Mouse (Mus musculus) forebrain, embryonic 14.5 days (tissue): Measurements from ENCODE around the gene Naa25. TPM values are rescaled to one million over a fixed set of nuclear protein-coding genes. Genes with fewer than 3 reads are reported as not detected.

Experiments
- ATAC-seq: fragments of 200-750 bp; cut with Nextera tagmentation; 2 replicates; pipeline ENCODE4 v1.8.0; 2017; ENCODE audit warnings: mild to moderate bottlenecking, moderate library complexity
- DNase-seq: peaks from one replicate; pipeline ENCODE4 v3.0.0-alpha.2; 2015; ENCODE audit warnings: low spot score
- H3K27ac ChIP-seq: fragments of 300-500 bp; sonication (generic); 2 replicates; pipeline ENCODE4 v1.5.1; 2014; ENCODE audit warnings: low read depth, mild to moderate bottlenecking, control low read depth, low read length, moderate library complexity
- H3K27me3 ChIP-seq: fragments of 300-500 bp; sonication (generic); replicated peaks from 2 replicates; pipeline ENCODE4 v1.6.1; 2014; ENCODE audit warnings: low read length, control low read depth, mixed read lengths; ENCODE audit not compliant: control insufficient read depth, insufficient read depth
- H3K36me3 ChIP-seq: fragments of 300-500 bp; sonication (generic); 2 replicates; pipeline ENCODE4 v1.6.1; 2014; ENCODE audit warnings: low read length, control low read depth; ENCODE audit not compliant: control insufficient read depth, insufficient read depth
- H3K4me1 ChIP-seq: fragments of 300-500 bp; sonication (generic); 2 replicates; pipeline ENCODE4 v1.6.1; 2014; ENCODE audit warnings: antibody characterized with exemption, low read length, control low read depth; ENCODE audit not compliant: control insufficient read depth, insufficient read depth
- H3K4me2 ChIP-seq: fragments of 300-500 bp; sonication (generic); 2 replicates; pipeline ENCODE4 v1.6.1; 2014; ENCODE audit warnings: mild to moderate bottlenecking, control low read depth, low read length
- H3K4me3 ChIP-seq: fragments of 300-500 bp; sonication (generic); 2 replicates; pipeline ENCODE4 v1.5.1; 2014; ENCODE audit warnings: low read depth, low read length, control low read depth
- H3K9ac ChIP-seq: fragments of 300-500 bp; sonication (generic); 2 replicates; pipeline ENCODE4 v1.6.1; 2014; ENCODE audit warnings: mild to moderate bottlenecking, low read length, control low read depth, moderate library complexity
- H3K9me3 ChIP-seq: fragments of 300-500 bp; sonication (generic); replicated peaks from 2 replicates; pipeline ENCODE4 v1.6.1; 2016; ENCODE audit warnings: low read length, control low read depth, mixed read lengths; ENCODE audit not compliant: control insufficient read depth
- WGBS: fragments of 180-500 bp; shearing (Covaris S2); extraction: QIAGEN DNeasy Blood & Tissue Kit; methylation state at CpG from one replicate; pipeline ENCODE4 v1.1.7; 2014; 5-methylcytosine and 5-hydroxymethylcytosine counted together
- polyA plus RNA-seq: library from polyadenylated mRNA; unstranded; fragments of >200 nt; fragmentation: Nextera tagmentation; extraction: Ambion mirVana; gene quantifications from 2 replicates; pipeline ENCODE4 v1.2.1, GENCODE M21; 2014

The Naa25 gene
- polyA plus RNA-seq, 1 experiment from 2014 or later: 54.7 TPM

DNA sequence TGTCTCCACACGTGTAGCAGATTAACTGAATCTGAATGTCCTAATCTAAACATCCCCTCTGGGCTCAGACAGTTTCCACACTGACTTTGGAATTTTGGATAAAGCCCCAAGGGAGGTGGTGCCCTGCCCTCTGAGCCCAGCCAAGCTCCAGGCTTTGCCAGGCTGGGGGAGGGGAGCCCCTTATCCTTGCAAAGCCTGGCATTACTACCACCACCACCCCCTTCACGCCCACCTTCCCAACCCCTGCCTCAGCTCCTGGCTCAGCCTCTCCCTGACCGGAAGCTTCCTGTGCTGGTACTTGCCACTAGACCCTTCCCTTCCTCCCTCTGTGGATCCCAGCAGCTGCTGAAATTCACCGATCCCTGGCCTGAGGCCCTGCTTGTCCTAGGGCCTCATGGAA, 10.6 kb upstream of the Naa25 start:
- Histone ChIP-seq H3K36me3 (peaks cover 7% of the 10 kb centered on the region; the same call in 1 of the 2 replicates), H3K27ac (no peak overlapping the region), H3K4me3 (no peak overlapping the region), H3K9ac (no peak overlapping the region), H3K4me1 (peaks cover 10% of the 10 kb centered on the region), H3K27me3 (peaks cover 6% of the 10 kb centered on the region; the same call in 1 of the 2 replicates), H3K4me2 (no peak overlapping the region), H3K9me3 (no peaks in the 10 kb centered on the region)
- DNase-seq (no peak), ATAC-seq (no peak)
- WGBS: 68% methylated on average over 4 of the region's 4 CpGs

DNA sequence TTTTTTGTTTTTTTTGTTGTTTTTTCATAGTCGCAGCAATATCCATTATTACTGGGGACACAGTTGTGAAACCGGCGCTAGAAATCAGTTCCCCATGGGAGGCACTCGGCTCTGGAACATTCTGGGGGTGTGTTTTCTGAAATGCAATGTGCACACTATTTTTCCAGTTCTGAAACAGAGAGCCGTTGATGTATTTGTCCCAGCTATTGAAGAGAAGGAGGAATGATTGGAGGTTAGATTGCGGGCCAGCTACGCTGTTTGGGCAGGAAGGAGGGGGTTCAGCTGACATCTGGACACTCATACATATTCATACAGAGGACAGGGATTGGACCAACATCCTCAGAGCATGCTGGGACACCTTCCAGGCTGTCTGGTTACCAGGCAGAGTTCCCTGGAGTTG, 8.6 kb upstream of the Naa25 start:
- Histone ChIP-seq H3K36me3 (no peaks in the 10 kb centered on the region), H3K9me3 (no peaks in the 10 kb centered on the region), H3K4me3 (no peak overlapping the region), H3K27me3 (peaks cover 6% of the 10 kb centered on the region; the same call in 1 of the 2 replicates), H3K4me1 (peaks cover 4% of the 10 kb centered on the region), H3K9ac (no peak overlapping the region), H3K4me2 (no peak overlapping the region), H3K27ac (no peak overlapping the region)
- no peak for ATAC-seq
- WGBS: 50% methylated on average over 7 of the region's 7 CpGs
- no peak for DNase-seq

DNA sequence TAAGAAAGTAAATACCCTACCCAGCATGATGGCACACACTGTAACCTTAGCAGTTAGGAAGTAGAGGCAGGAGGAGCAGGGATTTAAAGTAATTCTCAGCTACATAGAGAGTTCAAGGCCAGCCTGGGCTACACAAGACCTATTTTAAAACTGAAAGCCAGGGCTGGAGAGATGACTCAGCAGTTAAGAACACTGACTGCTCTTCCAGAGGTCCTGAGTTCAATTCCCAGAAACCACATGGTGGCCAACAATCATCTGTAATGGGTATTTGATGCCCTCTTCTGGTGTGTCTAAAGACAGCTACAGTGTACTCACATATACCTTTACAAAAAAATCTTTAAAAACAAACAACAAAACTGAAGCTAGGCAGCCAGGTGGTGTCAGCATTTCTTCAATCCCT, 8.0 kb upstream of the Naa25 start:
- ATAC-seq (no peak), DNase-seq (no peak)
- Histone ChIP-seq H3K4me1 (no peaks in the 10 kb centered on the region), H3K27me3 (peaks cover 6% of the 10 kb centered on the region; the same call in 1 of the 2 replicates), H3K4me3 (no peak overlapping the region), H3K4me2 (no peak overlapping the region), H3K36me3 (no peaks in the 10 kb centered on the region), H3K27ac (no peak overlapping the region), H3K9me3 (no peaks in the 10 kb centered on the region), H3K9ac (no peak overlapping the region)

GRCm38 (mm10) chr5:121392667-121393380, 4.9 kb upstream of the Naa25 start:
- no peaks in the 10 kb centered on the region for H3K27me3 ChIP-seq
- no peak overlapping the region for H3K9ac ChIP-seq
- no peak overlapping the region for H3K4me3 ChIP-seq
- H3K4me2 ChIP-seq: no peak overlapping the region
- H3K4me1 ChIP-seq: no peaks in the 10 kb centered on the region
- H3K27ac ChIP-seq: no peak overlapping the region
- H3K36me3 ChIP-seq: no peaks in the 10 kb centered on the region
- ATAC-seq (no peak), DNase-seq (peak; percentile 75)
- no peaks in the 10 kb centered on the region for H3K9me3 ChIP-seq
- WGBS: 58% methylated on average over 16 of the region's 16 CpGs

- Histone ChIP-seq H3K36me3 (no peaks in the 10 kb centered on the region), H3K9me3 (no peaks in the 10 kb centered on the region), H3K27ac (no peak overlapping the region), H3K4me3 (no peak overlapping the region), H3K4me1 (no peaks in the 10 kb centered on the region), H3K27me3 (no peaks in the 10 kb centered on the region), H3K4me2 (no peak overlapping the region), H3K9ac (no peak overlapping the region)
- DNase-seq: no peak
- ATAC-seq: no peak
- WGBS: 81% methylated on average over 3 of the region's 3 CpGs
Observed at GRCm38 (mm10) chr5:121393402-121393801, 4.3 kb upstream of the Naa25 start.

DNA sequence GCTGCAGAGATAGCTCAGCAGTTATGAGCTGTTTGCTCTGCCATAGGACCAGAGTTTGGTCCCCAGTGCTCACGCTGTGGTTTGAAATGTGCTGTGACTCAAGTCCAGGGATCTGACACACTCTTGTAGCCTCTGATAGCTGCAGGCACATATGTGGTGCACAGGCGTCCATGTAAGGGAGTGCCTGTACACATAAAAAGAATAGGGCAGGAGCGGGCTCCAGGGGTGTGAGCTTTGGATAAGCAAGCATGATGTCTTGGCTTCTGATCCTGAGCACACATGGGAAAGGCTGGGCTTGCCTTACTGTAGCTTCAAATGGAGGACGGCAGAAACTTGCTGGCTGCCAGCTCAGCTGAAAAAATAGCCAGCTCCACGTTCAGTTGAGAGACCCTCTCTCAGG, 2.1 kb upstream of the Naa25 start:
- H3K4me1 ChIP-seq: peaks cover 4% of the 10 kb centered on the region; the same call in 1 of the 2 replicates
- 81% methylated on average over 5 of the region's 5 CpGs for WGBS
- H3K4me2 ChIP-seq: no peak overlapping the region
- H3K9ac ChIP-seq: no peak overlapping the region
- peaks cover 3% of the 10 kb centered on the region; the same call in 1 of the 2 replicates for H3K36me3 ChIP-seq
- no peak overlapping the region for H3K4me3 ChIP-seq
- H3K27ac ChIP-seq: no peak overlapping the region
- H3K9me3 ChIP-seq: no peaks in the 10 kb centered on the region
- DNase-seq: no peak
- no peak for ATAC-seq
- H3K27me3 ChIP-seq: no peaks in the 10 kb centered on the region

DNA sequence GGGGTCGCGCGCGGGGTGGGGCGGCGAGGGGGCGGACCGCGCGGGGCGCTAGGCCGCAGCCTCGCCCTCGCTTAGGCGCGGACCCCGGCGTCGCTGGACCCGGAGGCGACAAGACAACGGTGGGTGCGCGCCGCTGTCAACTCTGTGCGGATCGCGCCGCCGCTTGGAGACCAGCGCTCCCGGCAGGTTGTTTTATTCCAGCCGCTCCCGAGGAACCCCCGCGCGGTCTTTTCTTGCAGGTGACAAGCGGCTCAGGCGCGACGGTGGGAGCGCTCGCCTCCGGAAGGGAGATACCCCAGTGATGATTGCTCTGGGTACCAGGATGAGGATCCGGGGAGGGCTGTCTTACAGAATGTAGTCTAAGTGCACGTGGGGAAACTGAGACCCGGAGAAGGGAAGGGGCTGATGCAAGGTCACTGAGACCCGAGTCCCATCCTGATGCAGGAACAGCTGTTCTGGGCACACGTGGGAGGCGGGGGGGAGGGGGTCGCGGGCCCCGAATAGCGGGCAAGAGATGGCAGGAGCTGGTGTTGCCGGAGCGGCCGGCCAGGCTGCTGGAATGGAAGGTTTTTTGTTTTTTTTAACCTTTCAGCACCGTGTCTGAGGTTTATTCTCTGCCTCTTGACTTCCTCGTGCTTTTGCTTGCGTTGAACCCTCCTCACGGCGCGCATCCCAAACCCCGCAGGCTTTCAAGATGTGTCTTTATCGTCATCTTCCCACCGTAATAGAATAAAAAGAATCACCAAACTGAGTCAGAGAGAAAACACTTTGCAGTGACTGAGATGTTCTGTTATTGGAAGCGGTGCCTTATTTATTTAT, 619 bp downstream of the Naa25 start:
- H3K36me3 ChIP-seq: peaks cover 7% of the 10 kb centered on the region; the same call in 1 of the 2 replicates
- peak overlapping the region; percentile 93 for H3K4me2 ChIP-seq
- H3K9me3 ChIP-seq: no peaks in the 10 kb centered on the region
- peak; percentile 24 for DNase-seq
- no peaks in the 10 kb centered on the region for H3K27me3 ChIP-seq
- WGBS: 1% methylated on average over 65 of the region's 67 CpGs
- ATAC-seq: peak; percentile 82
- H3K9ac ChIP-seq: peak overlapping the region; percentile 82
- H3K4me3 ChIP-seq: peak overlapping the region; percentile 97
- H3K4me1 ChIP-seq: peaks cover 4% of the 10 kb centered on the region; the same call in 1 of the 2 replicates
- peak overlapping the region; percentile 44 for H3K27ac ChIP-seq

DNA sequence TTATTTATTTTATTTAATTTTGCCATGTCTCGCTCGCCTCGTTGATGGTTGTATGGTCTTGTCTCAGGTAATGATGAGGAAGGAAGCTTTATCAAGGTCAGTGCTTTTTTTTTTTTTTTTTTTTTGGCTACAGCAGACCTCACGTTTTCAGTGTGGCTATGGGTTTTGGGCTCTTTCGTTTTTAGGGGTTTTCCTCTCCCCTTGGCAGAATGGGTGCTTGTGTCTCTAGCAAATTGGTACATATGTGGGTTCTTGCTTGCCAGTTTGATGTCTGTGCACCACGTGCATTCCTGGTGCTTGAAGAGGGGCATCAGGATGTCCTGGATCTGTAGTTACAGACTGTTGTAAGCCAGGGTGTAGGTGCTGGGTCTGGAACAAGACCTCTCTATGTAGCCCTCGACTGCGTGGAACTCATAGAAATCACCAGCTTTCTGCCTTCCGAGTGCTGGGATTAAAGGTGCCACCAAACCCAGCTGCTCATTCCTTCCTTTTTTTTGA, 1.3 kb downstream of the Naa25 start:
- Histone ChIP-seq H3K4me2 (peak overlapping the region; percentile 93), H3K9ac (peak overlapping the region; percentile 82), H3K27me3 (no peaks in the 10 kb centered on the region), H3K36me3 (peaks cover 10% of the 10 kb centered on the region; the same call in 1 of the 2 replicates), H3K4me1 (peaks cover 4% of the 10 kb centered on the region; the same call in 1 of the 2 replicates), H3K9me3 (no peaks in the 10 kb centered on the region), H3K27ac (no peak overlapping the region), H3K4me3 (peak overlapping the region; percentile 97)
- WGBS: 63% methylated on average over 9 of the region's 9 CpGs
- DNase-seq (no peak), ATAC-seq (no peak)
